Mouse (Mus musculus) liver, postnatal 0 days (tissue): ENCODE results near the gene Gm17662. TPM values are rescaled to one million over a fixed set of nuclear protein-coding genes. Genes with fewer than 3 reads are reported as not detected.

Experiments used
- ATAC-seq: fragments of 200-750 bp; cut with Nextera tagmentation; 2 replicates; pipeline ENCODE4 v1.8.0; 2017; ENCODE audit warnings: mild to moderate bottlenecking, moderate library complexity
- DNase-seq: peaks from one replicate; pipeline ENCODE4 v3.0.0-alpha.2; 2016
- H3K27ac ChIP-seq: fragments of 300-500 bp; sonication (generic); 2 replicates; pipeline ENCODE4 v1.5.1; 2014; ENCODE audit warnings: antibody characterized with exemption, moderate library complexity, mild to moderate bottlenecking, low read depth
- H3K27me3 ChIP-seq: fragments of 300-500 bp; sonication (generic); 2 replicates; pipeline ENCODE4 v1.6.1; 2014; ENCODE audit warnings: low read length, control low read depth, mixed read lengths; ENCODE audit not compliant: insufficient read depth
- H3K36me3 ChIP-seq: fragments of 300-500 bp; sonication (generic); replicated peaks from 2 replicates; pipeline ENCODE4 v1.6.1; 2014; ENCODE audit warnings: mild to moderate bottlenecking, control low read depth, low read length, moderate library complexity, mixed read lengths; ENCODE audit not compliant: insufficient read depth
- H3K4me1 ChIP-seq: fragments of 300-500 bp; sonication (generic); 2 replicates; pipeline ENCODE4 v1.6.1; 2014; ENCODE audit warnings: antibody characterized with exemption, mild to moderate bottlenecking, control low read depth; ENCODE audit not compliant: insufficient read depth
- H3K4me2 ChIP-seq: fragments of 300-500 bp; sonication (generic); 2 replicates; pipeline ENCODE4 v1.6.1; 2014; ENCODE audit warnings: low read depth, mild to moderate bottlenecking, low read length, moderate library complexity, mixed read lengths
- H3K4me3 ChIP-seq: fragments of 300-500 bp; sonication (generic); 2 replicates; pipeline ENCODE4 v1.5.1; 2014; ENCODE audit warnings: low read depth, low read length
- H3K9ac ChIP-seq: fragments of 300-500 bp; sonication (generic); replicated peaks from 2 replicates; pipeline ENCODE4 v1.6.1; 2014; ENCODE audit warnings: mild to moderate bottlenecking, moderate library complexity
- H3K9me3 ChIP-seq: fragments of 300-500 bp; sonication (generic); 2 replicates; pipeline ENCODE4 v1.6.1; 2016; ENCODE audit warnings: mild to moderate bottlenecking, control low read depth, low read length, mixed read lengths
- CTCF ChIP-seq: sonication (generic); IDR thresholded peaks from 2 replicates; pipeline ENCODE4 v1.5.1; 2016; ENCODE audit warnings: antibody characterized with exemption, low read depth
- EP300 ChIP-seq: IDR thresholded peaks from 2 replicates; pipeline ENCODE4 v1.6.1; 2016; ENCODE audit warnings: antibody characterized with exemption, low read depth, mild to moderate bottlenecking
- WGBS: fragments of 180-500 bp; shearing (Covaris S2); extraction: QIAGEN DNeasy Blood & Tissue Kit; methylation state at CpG from one replicate; pipeline ENCODE4 v1.1.7; 2014; ENCODE audit not compliant: insufficient replicate concordance; 5-methylcytosine and 5-hydroxymethylcytosine counted together
- polyA plus RNA-seq: library from polyadenylated mRNA; unstranded; fragments of >200 nt; fragmentation: Nextera tagmentation; extraction: Ambion mirVana; gene quantifications from 2 replicates; pipeline ENCODE4 v1.2.1, GENCODE M21; 2015

Gene Gm17662
- polyA plus RNA-seq, 1 experiment from 2014 or later, result not detected

GRCm38 (mm10) chr4:104842204-104842603 is 14.9 kb upstream of the Gm17662 start:
- H3K36me3 ChIP-seq, result no peaks in the 10 kb centered on the region
- no peaks in the 10 kb centered on the region for H3K9me3 ChIP-seq
- H3K4me2 ChIP-seq, result no peak overlapping the region
- H3K27ac ChIP-seq, result peak overlapping the region; percentile 64; the same call in 1 of the 2 replicates
- H3K4me1 ChIP-seq, result peaks cover 2% of the 10 kb centered on the region
- H3K27me3 ChIP-seq, result no peaks in the 10 kb centered on the region
- no peak overlapping the region for H3K9ac ChIP-seq
- DNase-seq (no peak), ATAC-seq (no peak)
- WGBS, result 56% methylated on average over 5 of the region's 5 CpGs
- no peak overlapping the region for H3K4me3 ChIP-seq
- no peak for TF ChIP-seq CTCF

DNA sequence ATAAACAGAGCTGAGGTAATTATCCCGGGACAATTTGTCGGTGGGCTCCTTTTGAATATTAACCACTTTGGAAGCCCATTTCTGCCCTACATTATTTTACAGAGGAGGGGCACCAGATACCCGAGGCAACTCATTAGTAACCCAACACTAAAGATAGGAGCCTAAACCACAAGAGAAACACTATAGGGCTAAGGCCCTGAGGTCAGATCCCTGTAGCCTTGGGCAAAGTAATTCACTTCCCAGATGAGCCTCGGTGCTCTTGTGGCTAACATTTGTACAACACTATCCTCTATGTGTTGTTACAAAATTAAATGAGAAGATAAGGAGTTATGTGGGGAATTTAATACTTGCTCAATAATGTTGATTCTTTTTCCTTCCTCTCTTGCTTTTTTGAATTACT is 13.6 kb upstream of the Gm17662 start:
- Histone ChIP-seq H3K9me3 (no peaks in the 10 kb centered on the region), H3K4me1 (peaks cover 2% of the 10 kb centered on the region), H3K27ac (no peak overlapping the region), H3K27me3 (no peaks in the 10 kb centered on the region), H3K4me2 (no peak overlapping the region), H3K36me3 (no peaks in the 10 kb centered on the region), H3K4me3 (no peak overlapping the region), H3K9ac (no peak overlapping the region)
- DNase-seq, result no peak
- no peak for TF ChIP-seq CTCF
- no peak for TF ChIP-seq EP300
- ATAC-seq, result no peak
- WGBS, result 63% methylated on average over 4 of the region's 4 CpGs

- TF ChIP-seq EP300 (no peak), CTCF (no peak)
- H3K4me2 ChIP-seq, result no peak overlapping the region
- no peaks in the 10 kb centered on the region for H3K27me3 ChIP-seq
- H3K27ac ChIP-seq, result no peak overlapping the region
- DNase-seq, result no peak
- ATAC-seq, result no peak
- 73% methylated on average over 2 of the region's 2 CpGs for WGBS
- 0 out of 2 replicates have a peak, but pooled peaks cover 5% of the 10 kb centered on the region for H3K36me3 ChIP-seq
- H3K9me3 ChIP-seq, result no peaks in the 10 kb centered on the region
- H3K4me1 ChIP-seq, result no peaks in the 10 kb centered on the region
- no peak overlapping the region for H3K9ac ChIP-seq
- H3K4me3 ChIP-seq, result no peak overlapping the region
Measured at GRCm38 (mm10) chr4:104855216-104855615, 1.9 kb upstream of the Gm17662 start.

DNA sequence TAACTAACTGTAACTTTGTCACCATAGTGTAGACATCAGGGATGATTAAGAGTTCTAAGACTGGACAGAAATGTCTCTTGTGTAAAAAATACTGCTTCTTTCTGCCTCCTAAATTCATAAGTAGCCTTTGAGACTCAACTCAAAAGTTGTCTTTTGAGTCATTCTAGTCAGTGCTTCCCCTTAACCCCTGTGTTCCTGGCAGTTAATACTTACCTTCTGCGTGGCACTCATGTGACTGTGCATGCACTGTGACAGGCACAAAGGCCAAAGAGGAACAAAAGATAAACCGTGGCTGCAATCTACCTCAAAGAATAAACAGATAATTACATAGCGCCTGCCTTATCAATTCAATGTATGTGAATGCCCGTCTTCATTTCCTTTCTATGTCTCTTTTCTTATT is 694 bp downstream of the Gm17662 start:
- Histone ChIP-seq H3K4me2 (no peak overlapping the region), H3K9ac (no peak overlapping the region), H3K27ac (no peak overlapping the region), H3K4me3 (no peak overlapping the region), H3K4me1 (no peaks in the 10 kb centered on the region), H3K27me3 (no peaks in the 10 kb centered on the region), H3K9me3 (no peaks in the 10 kb centered on the region), H3K36me3 (0 out of 2 replicates have a peak, but pooled peaks cover 5% of the 10 kb centered on the region)
- WGBS, result 58% methylated on average over 4 of the region's 4 CpGs
- TF ChIP-seq CTCF (no peak), EP300 (no peak)
- DNase-seq (no peak), ATAC-seq (no peak)

DNA sequence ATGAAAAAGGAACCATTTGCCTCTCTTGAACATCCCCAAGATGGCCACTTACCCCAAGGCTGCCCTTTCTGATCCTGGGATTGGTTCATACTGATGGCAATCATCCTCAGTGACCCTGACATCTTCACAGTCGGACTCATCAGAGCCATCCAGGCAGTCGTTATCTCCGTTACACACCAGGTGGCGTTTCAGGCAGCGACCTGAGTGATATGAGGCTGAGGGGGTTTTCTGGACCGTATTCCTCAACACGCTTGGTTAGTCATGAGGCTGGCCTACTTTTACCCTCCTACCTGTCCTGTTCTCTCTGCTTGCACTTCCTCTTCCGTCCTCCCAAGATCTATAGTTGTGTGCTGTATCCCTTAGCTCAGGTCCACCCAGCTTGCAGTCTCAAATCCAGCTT is 4.1 kb downstream of the Gm17662 start:
- Histone ChIP-seq H3K4me3 (no peak overlapping the region), H3K9ac (no peak overlapping the region)

GRCm38 (mm10) chr4:104864397-104864796 is 7.3 kb downstream of the Gm17662 start:
- no peaks in the 10 kb centered on the region for H3K36me3 ChIP-seq
- H3K27ac ChIP-seq, result no peak overlapping the region
- H3K9ac ChIP-seq, result no peak overlapping the region
- no peaks in the 10 kb centered on the region for H3K27me3 ChIP-seq
- no peaks in the 10 kb centered on the region for H3K9me3 ChIP-seq
- ATAC-seq (no peak), DNase-seq (no peak)
- H3K4me1 ChIP-seq, result no peaks in the 10 kb centered on the region
- 68% methylated on average over 1 of the region's 1 CpGs for WGBS
- TF ChIP-seq CTCF (no peak), EP300 (no peak)
- no peak overlapping the region for H3K4me3 ChIP-seq
- H3K4me2 ChIP-seq, result no peak overlapping the region

More for the DNA sequence above, 4.1 kb downstream of the Gm17662 start:
- 75% methylated on average over 8 of the region's 8 CpGs for WGBS
- no peak overlapping the region for H3K27ac ChIP-seq
- DNase-seq, result no peak
- H3K4me1 ChIP-seq, result no peaks in the 10 kb centered on the region
- no peak for TF ChIP-seq EP300
- TF ChIP-seq CTCF, result no peak
- H3K36me3 ChIP-seq, result no peaks in the 10 kb centered on the region
- no peaks in the 10 kb centered on the region for H3K27me3 ChIP-seq
- no peak for ATAC-seq
- H3K4me2 ChIP-seq, result no peak overlapping the region
- no peaks in the 10 kb centered on the region for H3K9me3 ChIP-seq

DNA sequence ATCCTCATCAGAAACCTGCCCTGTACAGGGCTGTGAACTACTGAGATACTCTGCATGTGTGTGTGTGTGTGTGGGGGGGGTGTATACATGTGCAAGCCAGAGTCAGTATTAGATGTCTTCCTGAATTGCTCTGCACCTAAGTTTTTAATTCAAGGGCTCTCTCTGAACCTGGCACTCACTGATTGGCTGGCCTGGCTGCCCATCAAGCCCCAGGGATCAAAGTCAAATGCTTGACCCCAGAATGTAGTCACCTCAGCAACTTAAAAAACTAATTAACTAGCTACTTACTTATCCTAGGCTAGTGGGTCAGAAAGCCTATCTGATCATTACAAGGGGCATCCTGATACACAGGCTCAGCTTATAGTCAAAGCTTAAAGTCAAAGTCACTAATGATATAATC is 12.5 kb downstream of the Gm17662 start:
- no peaks in the 10 kb centered on the region for H3K9me3 ChIP-seq
- no peak overlapping the region for H3K9ac ChIP-seq
- H3K27me3 ChIP-seq, result no peaks in the 10 kb centered on the region
- H3K27ac ChIP-seq, result no peak overlapping the region
- H3K36me3 ChIP-seq, result no peaks in the 10 kb centered on the region
- DNase-seq (peak; percentile 24), ATAC-seq (no peak)
- no peak for TF ChIP-seq CTCF
- no peaks in the 10 kb centered on the region for H3K4me1 ChIP-seq
- no peak overlapping the region for H3K4me2 ChIP-seq
- no peak overlapping the region for H3K4me3 ChIP-seq
